Mouse (Mus musculus) embryonic facial prominence, embryonic 11.5 days (tissue): ENCODE results near the gene Gm10309. TPM values are rescaled to one million over a fixed set of nuclear protein-coding genes. Genes with fewer than 3 reads are reported as not detected.
A peak's percentile ranks its signal among the peaks of the same experiment; 100 is the strongest.

ENCODE experiments used
- ATAC-seq: fragments of 200-750 bp; cut with Nextera tagmentation; replicated peaks from 2 replicates; pipeline ENCODE4 v1.8.0; 2017; ENCODE audit warnings: low read depth; ENCODE audit not compliant: insufficient number of reproducible peaks, low FRiP score, low TSS enrichment
- DNase-seq: peaks from one replicate; pipeline ENCODE4 v3.0.0-alpha.2; 2015; ENCODE audit warnings: low spot score
- H3K27ac ChIP-seq: fragments of 300-500 bp; sonication (generic); replicated peaks from 2 replicates; pipeline ENCODE4 v1.5.1; 2014; ENCODE audit warnings: mild to moderate bottlenecking, low read depth, low read length, control low read depth
- H3K27me3 ChIP-seq: fragments of 300-500 bp; sonication (generic); 2 replicates; pipeline ENCODE4 v1.6.1; 2014; ENCODE audit warnings: mild to moderate bottlenecking, low read length, moderate library complexity, mixed read lengths; ENCODE audit not compliant: control insufficient read depth, insufficient read depth
- H3K36me3 ChIP-seq: fragments of 300-500 bp; sonication (generic); replicated peaks from 2 replicates; pipeline ENCODE4 v1.6.1; 2014; ENCODE audit warnings: low read depth, mild to moderate bottlenecking, low read length, moderate library complexity, mixed read lengths; ENCODE audit not compliant: control insufficient read depth, insufficient read depth
- H3K4me1 ChIP-seq: fragments of 300-500 bp; sonication (generic); 2 replicates; pipeline ENCODE4 v1.6.1; 2014; ENCODE audit warnings: low read length, mixed read lengths; ENCODE audit not compliant: control insufficient read depth, insufficient read depth
- H3K4me2 ChIP-seq: fragments of 300-500 bp; sonication (generic); 2 replicates; pipeline ENCODE4 v1.6.1; 2014; ENCODE audit warnings: low read depth, mild to moderate bottlenecking, control low read depth, low read length, moderate library complexity
- H3K4me3 ChIP-seq: fragments of 300-500 bp; sonication (generic); 2 replicates; pipeline ENCODE4 v1.5.1; 2014; ENCODE audit warnings: low read depth, low read length, control low read depth
- H3K9ac ChIP-seq: fragments of 300-500 bp; sonication (generic); replicated peaks from 2 replicates; pipeline ENCODE4 v1.6.1; 2014; ENCODE audit warnings: mild to moderate bottlenecking, control low read depth, low read length
- H3K9me3 ChIP-seq: fragments of 300-500 bp; sonication (generic); replicated peaks from 2 replicates; pipeline ENCODE4 v1.6.1; 2016; ENCODE audit warnings: mild to moderate bottlenecking, low read length, inconsistent platforms, mixed read lengths; ENCODE audit not compliant: control insufficient read depth
- WGBS: fragments of 180-500 bp; shearing (Covaris S2); extraction: QIAGEN DNeasy Blood & Tissue Kit; methylation state at CpG from one replicate; pipeline ENCODE4 v1.1.7; 2014; 5-methylcytosine and 5-hydroxymethylcytosine counted together
- polyA plus RNA-seq: library from polyadenylated mRNA; unstranded; fragments of >200 nt; fragmentation: Nextera tagmentation; extraction: Ambion mirVana; gene quantifications from 2 replicates; pipeline ENCODE4 v1.2.1, GENCODE M21; 2014

Gene Gm10309
- polyA plus RNA-seq, 1 experiment from 2014 or later: 0.14 TPM

GRCm38 (mm10) chr17:86496123-86496771, 8.8 kb downstream of the Gm10309 start:
- DNase-seq: peak; percentile 75
- Histone ChIP-seq H3K27ac (no peak overlapping the region), H3K4me2 (no peak overlapping the region), H3K9me3 (no peaks in the 10 kb centered on the region), H3K9ac (no peak overlapping the region), H3K4me1 (no peaks in the 10 kb centered on the region; the same call in 1 of the 2 replicates), H3K27me3 (no peaks in the 10 kb centered on the region), H3K36me3 (no peaks in the 10 kb centered on the region), H3K4me3 (no peak overlapping the region)
- WGBS: 89% methylated on average over 9 of the region's 9 CpGs
- ATAC-seq: no peak

GRCm38 (mm10) chr17:86494895-86495294, 10.1 kb downstream of the Gm10309 start:
- Histone ChIP-seq H3K4me3 (no peak overlapping the region), H3K27ac (no peak overlapping the region), H3K4me2 (no peak overlapping the region), H3K36me3 (no peaks in the 10 kb centered on the region), H3K27me3 (no peaks in the 10 kb centered on the region), H3K9ac (no peak overlapping the region), H3K9me3 (no peaks in the 10 kb centered on the region), H3K4me1 (no peaks in the 10 kb centered on the region; the same call in 1 of the 2 replicates)
- DNase-seq (no peak), ATAC-seq (no peak)
- WGBS: 69% methylated on average over 6 of the region's 6 CpGs

GRCm38 (mm10) chr17:86494494-86494893, 10.5 kb downstream of the Gm10309 start:
- H3K9ac ChIP-seq: no peak overlapping the region
- no peaks in the 10 kb centered on the region; the same call in 1 of the 2 replicates for H3K4me1 ChIP-seq
- WGBS: 88% methylated on average over 6 of the region's 6 CpGs
- H3K27me3 ChIP-seq: no peaks in the 10 kb centered on the region
- ATAC-seq: no peak
- H3K27ac ChIP-seq: no peak overlapping the region
- no peaks in the 10 kb centered on the region for H3K9me3 ChIP-seq
- no peak overlapping the region for H3K4me3 ChIP-seq
- DNase-seq: no peak
- H3K4me2 ChIP-seq: no peak overlapping the region
- H3K36me3 ChIP-seq: no peaks in the 10 kb centered on the region

DNA sequence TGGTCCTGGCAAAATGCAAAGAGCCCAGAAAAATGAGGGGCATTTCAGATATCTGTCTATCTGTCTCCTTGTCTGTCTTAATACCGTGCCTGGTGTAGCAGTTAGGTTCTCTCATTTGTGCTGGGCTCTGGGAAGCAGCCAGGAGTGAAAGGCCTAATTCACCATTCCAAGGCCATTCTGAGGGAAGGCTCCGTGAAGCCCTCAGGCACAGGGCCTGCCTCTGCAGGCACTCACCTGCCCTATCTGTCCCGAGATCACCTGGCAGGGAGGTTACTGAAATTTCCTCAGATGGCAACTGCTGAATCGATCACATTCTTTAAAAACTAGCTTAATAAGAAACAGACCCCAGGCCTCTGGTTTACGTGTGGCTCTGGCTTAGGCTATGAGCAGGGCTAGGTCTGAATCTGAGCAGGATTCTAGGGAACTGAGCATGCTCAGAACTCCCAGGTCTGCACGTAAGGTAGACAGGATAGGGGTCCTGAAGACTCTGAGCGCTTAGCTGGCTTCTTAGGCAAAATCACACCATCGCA, 11.1 kb downstream of the Gm10309 start:
- Histone ChIP-seq H3K4me3 (no peak overlapping the region), H3K4me2 (no peak overlapping the region), H3K27me3 (no peaks in the 10 kb centered on the region), H3K9ac (no peak overlapping the region), H3K4me1 (no peaks in the 10 kb centered on the region; the same call in 1 of the 2 replicates), H3K36me3 (no peaks in the 10 kb centered on the region), H3K27ac (no peak overlapping the region), H3K9me3 (no peaks in the 10 kb centered on the region)
- peak; percentile 65 for DNase-seq
- ATAC-seq: no peak
- 58% methylated on average over 8 of the region's 8 CpGs for WGBS

GRCm38 (mm10) chr17:86492376-86492775, 12.7 kb downstream of the Gm10309 start:
- no peak overlapping the region for H3K4me2 ChIP-seq
- H3K4me3 ChIP-seq: no peak overlapping the region
- ATAC-seq: no peak
- no peak overlapping the region for H3K9ac ChIP-seq
- H3K27me3 ChIP-seq: no peaks in the 10 kb centered on the region
- WGBS: 88% methylated on average over 7 of the region's 7 CpGs
- no peaks in the 10 kb centered on the region; the same call in 1 of the 2 replicates for H3K4me1 ChIP-seq
- H3K27ac ChIP-seq: no peak overlapping the region
- DNase-seq: no peak
- no peaks in the 10 kb centered on the region for H3K36me3 ChIP-seq
- H3K9me3 ChIP-seq: no peaks in the 10 kb centered on the region

GRCm38 (mm10) chr17:86489827-86490226, 15.2 kb downstream of the Gm10309 start:
- Histone ChIP-seq H3K4me1 (no peaks in the 10 kb centered on the region; the same call in 1 of the 2 replicates), H3K9ac (no peak overlapping the region), H3K9me3 (no peaks in the 10 kb centered on the region), H3K27me3 (no peaks in the 10 kb centered on the region), H3K4me2 (no peak overlapping the region), H3K27ac (no peak overlapping the region), H3K4me3 (no peak overlapping the region), H3K36me3 (no peaks in the 10 kb centered on the region)
- 86% methylated on average over 10 of the region's 10 CpGs for WGBS
- DNase-seq: no peak
- no peak for ATAC-seq

DNA sequence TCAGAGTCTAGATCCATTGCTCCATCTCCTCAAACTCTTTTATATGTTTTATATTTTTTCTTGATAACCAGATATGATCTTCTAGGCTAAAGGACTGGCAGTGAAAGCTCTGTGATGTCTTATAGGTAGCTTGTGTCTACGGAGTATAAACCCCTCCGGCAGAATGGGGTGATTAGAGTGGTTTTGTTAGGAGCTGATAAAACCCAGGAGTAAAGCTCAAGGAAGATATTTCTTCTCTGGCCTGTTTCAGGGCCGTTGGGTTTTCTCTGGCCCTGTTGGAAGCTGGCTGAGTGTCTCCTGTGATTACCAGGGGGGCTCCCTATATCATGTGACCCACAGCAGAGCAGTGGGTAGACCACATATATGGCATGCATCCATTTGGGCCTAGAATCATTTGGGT, 17.6 kb downstream of the Gm10309 start:
- no peak for ATAC-seq
- Histone ChIP-seq H3K4me2 (no peak overlapping the region), H3K9ac (no peak overlapping the region), H3K4me1 (no peaks in the 10 kb centered on the region), H3K4me3 (no peak overlapping the region), H3K9me3 (no peaks in the 10 kb centered on the region), H3K27ac (no peak overlapping the region), H3K27me3 (no peaks in the 10 kb centered on the region), H3K36me3 (no peaks in the 10 kb centered on the region)
- 84% methylated on average over 3 of the region's 3 CpGs for WGBS
- DNase-seq: no peak

- 83% methylated on average over 5 of the region's 5 CpGs for WGBS
Measured at GRCm38 (mm10) chr17:86486657-86487056, 18.4 kb downstream of the Gm10309 start.

More at GRCm38 (mm10) chr17:86486657-86487056, 18.4 kb downstream of the Gm10309 start:
- Histone ChIP-seq H3K27me3 (no peaks in the 10 kb centered on the region), H3K4me1 (no peaks in the 10 kb centered on the region), H3K9me3 (no peaks in the 10 kb centered on the region), H3K27ac (no peak overlapping the region), H3K4me3 (no peak overlapping the region), H3K9ac (no peak overlapping the region), H3K4me2 (no peak overlapping the region), H3K36me3 (no peaks in the 10 kb centered on the region)
- no peak for DNase-seq
- no peak for ATAC-seq
